Comparison of ENCODE assay signal across 8 mouse cellular contexts in the genomic region with DNA sequence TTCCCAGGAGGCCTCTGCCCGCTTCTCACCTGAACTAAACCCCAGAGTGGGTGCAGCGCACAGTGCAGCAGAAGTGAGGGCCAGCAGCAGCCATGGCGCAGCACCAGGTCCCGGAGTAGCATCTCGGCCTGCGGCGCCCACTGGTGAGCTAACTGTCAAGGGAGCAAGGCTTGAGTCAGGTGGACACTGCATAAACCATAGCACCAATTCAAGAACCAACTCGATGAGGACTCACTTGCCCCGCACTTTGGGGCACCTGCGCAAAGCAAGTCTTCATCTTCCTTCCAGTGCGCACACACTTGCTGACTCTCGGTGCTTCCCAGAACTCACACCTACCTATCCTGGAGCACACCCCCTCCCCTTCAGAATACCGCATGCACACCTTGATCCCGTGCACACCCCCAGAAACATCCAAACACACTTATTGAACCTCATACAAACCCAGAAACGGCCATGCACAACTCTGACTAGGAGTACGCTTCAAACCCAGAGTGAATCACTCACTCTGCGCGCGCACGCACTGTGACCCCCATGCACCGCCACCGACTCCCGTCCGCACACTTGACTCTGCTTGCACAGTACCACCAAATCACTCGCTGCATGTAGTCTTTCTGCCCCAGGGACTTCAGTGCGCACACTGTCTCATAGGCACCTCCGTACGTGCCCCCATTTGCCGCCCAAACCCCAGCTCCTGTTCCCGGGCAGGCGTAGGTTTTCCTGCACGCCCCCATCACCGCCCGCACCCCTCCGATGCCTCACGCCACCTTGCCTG. TPM values are rescaled to one million over a fixed set of nuclear protein-coding genes. Genes with fewer than 3 reads are reported as not detected.
DNase-seq lines count a peak whose midpoint lies in the region; ATAC-seq and TF ChIP-seq lines count a peak whose summit lies in the region.

No protein-coding gene starts in this region.

- H3K9ac ChIP-seq in hindbrain, postnatal 0 days (replicated peaks; ENCODE audit: low read length), result peak overlapping the region; percentile 63
- peak overlapping the region; percentile 76 for H3K9ac ChIP-seq in midbrain, embryonic 16.5 days (ENCODE audit: low read depth, low read length)

- no peaks in the 10 kb centered on the region for H3K9me3 ChIP-seq in hindbrain, postnatal 0 days (ENCODE audit: low read length)
- no peaks in the 10 kb centered on the region for H3K9me3 ChIP-seq in midbrain, embryonic 16.5 days (replicated peaks; ENCODE audit: control insufficient read depth, low read length, poor library complexity, severe bottlenecking)

- no peaks in the 10 kb centered on the region for H3K4me1 ChIP-seq in hindbrain, postnatal 0 days (ENCODE audit: insufficient read depth, low read length)
- peaks cover 13% of the 10 kb centered on the region for H3K4me1 ChIP-seq in midbrain, embryonic 16.5 days (ENCODE audit: control insufficient read depth, insufficient read depth, low read length)

- no peaks in the 10 kb centered on the region for H3K36me3 ChIP-seq in hindbrain, postnatal 0 days (ENCODE audit: insufficient read depth, low read length)
- no peaks in the 10 kb centered on the region for H3K36me3 ChIP-seq in midbrain, embryonic 16.5 days (ENCODE audit: control insufficient read depth, insufficient read depth, low read length)

- H3K27ac ChIP-seq in layer of hippocampus, adult 2 months, result peak overlapping the region; percentile 72; the same call in 1 of the 2 replicates
- H3K27ac ChIP-seq in hindbrain, postnatal 0 days, result no peak overlapping the region
- H3K27ac ChIP-seq in midbrain, embryonic 16.5 days (ENCODE audit: low read length), result no peak overlapping the region; the same call in 1 of the 2 replicates

- no peaks in the 10 kb centered on the region; the same call in 1 of the 2 replicates for H3K27me3 ChIP-seq in hindbrain, postnatal 0 days (ENCODE audit: insufficient read depth, low read length)
- H3K27me3 ChIP-seq in midbrain, embryonic 16.5 days (ENCODE audit: control insufficient read depth, insufficient read depth, low read depth, low read length), result peaks cover 5% of the 10 kb centered on the region; the same call in 1 of the 2 replicates

- WGBS in hindbrain, postnatal 0 days, result 13% methylated on average over 36 of the region's 36 CpGs
- 6% methylated on average over 31 of the region's 36 CpGs for WGBS in midbrain, embryonic 16.5 days

- peak overlapping the region; percentile 95 for H3K4me2 ChIP-seq in hindbrain, postnatal 0 days (ENCODE audit: low read depth, low read length)
- peak overlapping the region; percentile 88 for H3K4me2 ChIP-seq in midbrain, embryonic 16.5 days (ENCODE audit: low read length)

- ATAC-seq in hindbrain, postnatal 0 days, result peak; percentile 8
- ATAC-seq in midbrain, embryonic 16.5 days, result peak; percentile 56
- ATAC-seq in granulocyte monocyte progenitor cell, adult 5-6 weeks (replicated peaks; ENCODE audit: poor library complexity, severe bottlenecking), result no peak

- DNase-seq in layer of hippocampus, adult 2 months (ENCODE audit: low spot score in 2 of 2), result no peak
- DNase-seq in layer of hippocampus, postnatal 25 days (ENCODE audit: extremely low spot score in 1 of 2, low spot score in 1 of 2), result no peak
- peak; percentile 65 for DNase-seq in embryo, embryonic 10.5 days (ENCODE audit: low spot score)
- peak; percentile 30 for DNase-seq in hindbrain, postnatal 0 days (ENCODE audit: low spot score)
- no peak for DNase-seq in spleen, postnatal 36 days (ENCODE audit: low spot score in 2 of 2)
- no peak for DNase-seq in cerebellum, postnatal 36 days

- TF ChIP-seq CTCF in layer of hippocampus, adult 2 months (conservative IDR thresholded peaks at IDR 0.05), result no peak
- TF ChIP-seq CTCF in hindbrain, postnatal 0 days (IDR thresholded peaks at IDR 0.05; ENCODE audit: low read depth), result no peak

- peak overlapping the region; percentile 60 for H3K4me3 ChIP-seq in layer of hippocampus, adult 2 months
- H3K4me3 ChIP-seq in hindbrain, postnatal 0 days (ENCODE audit: low read length), result peak overlapping the region; percentile 57
- peak overlapping the region; percentile 76 for H3K4me3 ChIP-seq in midbrain, embryonic 16.5 days (ENCODE audit: low read depth, low read length)

RNA-seq across cellular contexts. Expression of gene Prima1, which starts 0.5 kb away (rescaled TPM):
- 1 to 10 TPM; 3.6 to 3.7 TPM for total RNA-seq in layer of hippocampus, adult 2 months (2021)
- total RNA-seq in layer of hippocampus, postnatal 25 days (2021), result 1 to 10 TPM; 6.0 to 7.3 TPM
- 1.3 and 3.6 TPM in 2 replicates for total RNA-seq in hindbrain, postnatal 0 days (2014; rRNA removed)
- polyA plus RNA-seq in hindbrain, postnatal 0 days (2015; fragmentation: Nextera tagmentation; extraction: Ambion mirVana), result 0.87 and 0.93 TPM in 2 replicates
- 0.48 and 0.55 TPM in 2 replicates for polyA plus RNA-seq in midbrain, embryonic 16.5 days (2015; fragmentation: Nextera tagmentation; extraction: Ambion mirVana)
- total RNA-seq in granulocyte monocyte progenitor cell, adult 5-6 weeks (2014; fragmentation: Nextera tagmentation), result not detected in 2 replicates
- not detected in 2 replicates for total RNA-seq in granulocyte monocyte progenitor cell, adult 5-6 weeks (2017)

Comparison
In these comparisons a context has a peak if more than half of its experiments do, and no peak if none do; other contexts are left out.
1. DNase-seq: peak in embryo, embryonic 10.5 days (single experiment) and hindbrain, postnatal 0 days (single experiment); none in layer of hippocampus, adult 2 months (0 of 2), layer of hippocampus, postnatal 25 days (0 of 2), spleen, postnatal 36 days (0 of 2) and cerebellum, postnatal 36 days (0 of 2).
2. Peak in every context shown above with its lines, with median percentiles within 50 percentile points of each other: H3K4me3 ChIP-seq.